Mouse (Mus musculus): ENCODE measurements around the gene Gm21190. TPM values are rescaled to one million over a fixed set of nuclear protein-coding genes. Genes with fewer than 3 reads are reported as not detected.
"Not testable (repeated sequence)": the region's sequence is repeated elsewhere in the genome, so short reads cannot be mapped to it uniquely, and the experiment has no call there.

The Gm21190 gene
- total and polyA plus RNA-seq, 2 experiments = not detected

GRCm38 (mm10) chr5:15522028-15522427 lies 7.0 kb downstream of the Gm21190 start:
- not testable (repeated sequence) for H3K27me3 ChIP-seq (ENCODE audit: control insufficient read depth, insufficient read depth, low read length); H3K4me3 ChIP-seq (ENCODE audit: insufficient read depth, low read depth, low read length); H3K9ac ChIP-seq (ENCODE audit: low read depth, low read length); H3K79me2 ChIP-seq (ENCODE audit: control insufficient read depth, insufficient read depth, low read length); DNase-seq (ENCODE audit: extremely low read depth, low read depth, low spot score); H3K4me1 ChIP-seq (ENCODE audit: control insufficient read depth, insufficient read depth, low read length); H3K36me3 ChIP-seq (ENCODE audit: control insufficient read depth, insufficient read depth, low read length); H3K27ac ChIP-seq (replicated peaks; ENCODE audit: insufficient read depth, low read depth, low read length)
- WGBS = 24% methylated on average over 2 of the region's 2 CpGs

- not testable (repeated sequence) for H3K36me3 ChIP-seq (ENCODE audit: control insufficient read depth, insufficient read depth, low read length); H3K4me3 ChIP-seq (ENCODE audit: insufficient read depth, low read depth, low read length); H3K27ac ChIP-seq (replicated peaks; ENCODE audit: insufficient read depth, low read depth, low read length); H3K4me1 ChIP-seq (ENCODE audit: control insufficient read depth, insufficient read depth, low read length); H3K79me2 ChIP-seq (ENCODE audit: control insufficient read depth, insufficient read depth, low read length); H3K27me3 ChIP-seq (ENCODE audit: control insufficient read depth, insufficient read depth, low read length); DNase-seq (ENCODE audit: extremely low read depth, low read depth, low spot score); H3K9ac ChIP-seq (ENCODE audit: low read depth, low read length)
- 11% methylated on average over 5 of the region's 5 CpGs for WGBS
- peak; percentile 30; the same call in 1 of the 2 replicates for TF ChIP-seq CTCF (IDR thresholded peaks at IDR 0.05; ENCODE audit: low read depth, low read length)
Observed at GRCm38 (mm10) chr5:15520418-15520817, 8.6 kb downstream of the Gm21190 start.

- 58% methylated on average over 2 of the region's 2 CpGs for WGBS
Observed at GRCm38 (mm10) chr5:15517150-15517549, 11.9 kb downstream of the Gm21190 start.

GRCm38 (mm10) chr5:15512236-15512635 lies 16.8 kb downstream of the Gm21190 start:
- WGBS = 57% methylated on average over 3 of the region's 3 CpGs
- not testable (repeated sequence) for H3K27me3 ChIP-seq (ENCODE audit: control insufficient read depth, insufficient read depth, low read length); H3K36me3 ChIP-seq (ENCODE audit: control insufficient read depth, insufficient read depth, low read length); H3K9ac ChIP-seq (ENCODE audit: low read depth, low read length); H3K27ac ChIP-seq (replicated peaks; ENCODE audit: insufficient read depth, low read depth, low read length); DNase-seq (ENCODE audit: extremely low read depth, low read depth, low spot score); H3K79me2 ChIP-seq (ENCODE audit: control insufficient read depth, insufficient read depth, low read length); H3K4me3 ChIP-seq (ENCODE audit: insufficient read depth, low read depth, low read length); H3K4me1 ChIP-seq (ENCODE audit: control insufficient read depth, insufficient read depth, low read length)

More at GRCm38 (mm10) chr5:15517150-15517549, 11.9 kb downstream of the Gm21190 start:
- H3K4me1 ChIP-seq (ENCODE audit: control insufficient read depth, insufficient read depth, low read length); H3K4me3 ChIP-seq (ENCODE audit: insufficient read depth, low read depth, low read length); H3K79me2 ChIP-seq (ENCODE audit: control insufficient read depth, insufficient read depth, low read length); H3K36me3 ChIP-seq (ENCODE audit: control insufficient read depth, insufficient read depth, low read length); H3K27ac ChIP-seq (replicated peaks; ENCODE audit: insufficient read depth, low read depth, low read length); DNase-seq (ENCODE audit: extremely low read depth, low read depth, low spot score); H3K9ac ChIP-seq (ENCODE audit: low read depth, low read length); H3K27me3 ChIP-seq (ENCODE audit: control insufficient read depth, insufficient read depth, low read length): not testable (repeated sequence)

GRCm38 (mm10) chr5:15509911-15510310 lies 19.1 kb downstream of the Gm21190 start:
- not testable (repeated sequence) for H3K9ac ChIP-seq (ENCODE audit: low read depth, low read length); H3K27ac ChIP-seq (replicated peaks; ENCODE audit: insufficient read depth, low read depth, low read length); H3K36me3 ChIP-seq (ENCODE audit: control insufficient read depth, insufficient read depth, low read length); H3K4me1 ChIP-seq (ENCODE audit: control insufficient read depth, insufficient read depth, low read length); H3K27me3 ChIP-seq (ENCODE audit: control insufficient read depth, insufficient read depth, low read length); DNase-seq (ENCODE audit: extremely low read depth, low read depth, low spot score); H3K79me2 ChIP-seq (ENCODE audit: control insufficient read depth, insufficient read depth, low read length); H3K4me3 ChIP-seq (ENCODE audit: insufficient read depth, low read depth, low read length)
- 73% methylated on average over 1 of the region's 1 CpGs for WGBS

GRCm38 (mm10) chr5:15508460-15509451 lies 20.3 kb downstream of the Gm21190 start:
- WGBS = 59% methylated on average over 6 of the region's 6 CpGs
- 0 out of 2 replicates have a peak, but pooled peaks have one; percentile 17 for TF ChIP-seq CTCF (IDR thresholded peaks at IDR 0.05; ENCODE audit: low read depth, low read length)
- H3K9ac ChIP-seq (ENCODE audit: low read depth, low read length); H3K4me1 ChIP-seq (ENCODE audit: control insufficient read depth, insufficient read depth, low read length); DNase-seq (ENCODE audit: extremely low read depth, low read depth, low spot score); H3K4me3 ChIP-seq (ENCODE audit: insufficient read depth, low read depth, low read length); H3K79me2 ChIP-seq (ENCODE audit: control insufficient read depth, insufficient read depth, low read length); H3K36me3 ChIP-seq (ENCODE audit: control insufficient read depth, insufficient read depth, low read length); H3K27me3 ChIP-seq (ENCODE audit: control insufficient read depth, insufficient read depth, low read length); H3K27ac ChIP-seq (replicated peaks; ENCODE audit: insufficient read depth, low read depth, low read length): not testable (repeated sequence)

GRCm38 (mm10) chr5:15507757-15508459 lies 21.1 kb downstream of the Gm21190 start:
- not testable (repeated sequence) for DNase-seq (ENCODE audit: extremely low read depth, low read depth, low spot score); H3K9ac ChIP-seq (ENCODE audit: low read depth, low read length); H3K27ac ChIP-seq (replicated peaks; ENCODE audit: insufficient read depth, low read depth, low read length); H3K79me2 ChIP-seq (ENCODE audit: control insufficient read depth, insufficient read depth, low read length); H3K4me1 ChIP-seq (ENCODE audit: control insufficient read depth, insufficient read depth, low read length); H3K4me3 ChIP-seq (ENCODE audit: insufficient read depth, low read depth, low read length); H3K36me3 ChIP-seq (ENCODE audit: control insufficient read depth, insufficient read depth, low read length); H3K27me3 ChIP-seq (ENCODE audit: control insufficient read depth, insufficient read depth, low read length)
- 59% methylated on average over 6 of the region's 6 CpGs for WGBS

All from liver, adult 2 months (tissue).